Mouse (Mus musculus) liver, postnatal 0 days (tissue): Measurements from ENCODE around the gene 4930451I11Rik. TPM values are rescaled to one million over a fixed set of nuclear protein-coding genes. Genes with fewer than 3 reads are reported as not detected.

ENCODE experiments used
- ATAC-seq: fragments of 200-750 bp; cut with Nextera tagmentation; 2 replicates; pipeline ENCODE4 v1.8.0; 2017; ENCODE audit warnings: mild to moderate bottlenecking, moderate library complexity
- DNase-seq: peaks from one replicate; pipeline ENCODE4 v3.0.0-alpha.2; 2016
- H3K27ac ChIP-seq: fragments of 300-500 bp; sonication (generic); 2 replicates; pipeline ENCODE4 v1.5.1; 2014; ENCODE audit warnings: antibody characterized with exemption, moderate library complexity, mild to moderate bottlenecking, low read depth
- H3K27me3 ChIP-seq: fragments of 300-500 bp; sonication (generic); 2 replicates; pipeline ENCODE4 v1.6.1; 2014; ENCODE audit warnings: low read length, control low read depth, mixed read lengths; ENCODE audit not compliant: insufficient read depth
- H3K36me3 ChIP-seq: fragments of 300-500 bp; sonication (generic); replicated peaks from 2 replicates; pipeline ENCODE4 v1.6.1; 2014; ENCODE audit warnings: mild to moderate bottlenecking, control low read depth, low read length, moderate library complexity, mixed read lengths; ENCODE audit not compliant: insufficient read depth
- H3K4me1 ChIP-seq: fragments of 300-500 bp; sonication (generic); 2 replicates; pipeline ENCODE4 v1.6.1; 2014; ENCODE audit warnings: antibody characterized with exemption, mild to moderate bottlenecking, control low read depth; ENCODE audit not compliant: insufficient read depth
- H3K4me2 ChIP-seq: fragments of 300-500 bp; sonication (generic); 2 replicates; pipeline ENCODE4 v1.6.1; 2014; ENCODE audit warnings: low read depth, mild to moderate bottlenecking, low read length, moderate library complexity, mixed read lengths
- H3K4me3 ChIP-seq: fragments of 300-500 bp; sonication (generic); 2 replicates; pipeline ENCODE4 v1.5.1; 2014; ENCODE audit warnings: low read depth, low read length
- H3K9ac ChIP-seq: fragments of 300-500 bp; sonication (generic); replicated peaks from 2 replicates; pipeline ENCODE4 v1.6.1; 2014; ENCODE audit warnings: mild to moderate bottlenecking, moderate library complexity
- H3K9me3 ChIP-seq: fragments of 300-500 bp; sonication (generic); 2 replicates; pipeline ENCODE4 v1.6.1; 2016; ENCODE audit warnings: mild to moderate bottlenecking, control low read depth, low read length, mixed read lengths
- CTCF ChIP-seq: sonication (generic); IDR thresholded peaks from 2 replicates; pipeline ENCODE4 v1.5.1; 2016; ENCODE audit warnings: antibody characterized with exemption, low read depth
- EP300 ChIP-seq: IDR thresholded peaks from 2 replicates; pipeline ENCODE4 v1.6.1; 2016; ENCODE audit warnings: antibody characterized with exemption, low read depth, mild to moderate bottlenecking
- WGBS: fragments of 180-500 bp; shearing (Covaris S2); extraction: QIAGEN DNeasy Blood & Tissue Kit; methylation state at CpG from one replicate; pipeline ENCODE4 v1.1.7; 2014; ENCODE audit not compliant: insufficient replicate concordance; 5-methylcytosine and 5-hydroxymethylcytosine counted together
- polyA plus RNA-seq: library from polyadenylated mRNA; unstranded; fragments of >200 nt; fragmentation: Nextera tagmentation; extraction: Ambion mirVana; gene quantifications from 2 replicates; pipeline ENCODE4 v1.2.1, GENCODE M21; 2015

The 4930451I11Rik gene
- polyA plus RNA-seq, 1 experiment from 2014 or later, result not detected

DNA sequence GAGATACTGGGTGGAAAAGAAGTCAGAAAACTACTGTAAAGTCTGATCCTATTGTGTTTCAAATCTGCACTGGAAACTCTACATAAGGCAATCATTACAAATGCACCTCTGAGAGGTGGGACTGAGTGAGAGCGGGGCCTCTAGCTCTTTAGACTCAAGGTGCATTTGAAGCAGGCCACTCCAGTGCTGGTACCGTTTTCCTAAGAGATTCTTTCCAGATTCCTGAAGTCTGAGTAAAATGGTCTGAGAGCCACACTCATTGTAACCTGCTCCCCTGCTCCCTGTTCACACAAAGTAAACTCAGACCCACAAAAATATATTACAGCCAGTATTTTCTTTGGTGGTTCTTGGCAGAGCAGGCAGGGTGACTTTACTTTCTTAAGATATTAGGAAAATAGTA lies 36.1 kb upstream of the 4930451I11Rik start:
- no peak overlapping the region for H3K27ac ChIP-seq
- no peak overlapping the region for H3K9ac ChIP-seq
- no peaks in the 10 kb centered on the region for H3K27me3 ChIP-seq
- H3K36me3 ChIP-seq, result peaks cover 74% of the 10 kb centered on the region
- H3K4me1 ChIP-seq, result peaks cover 8% of the 10 kb centered on the region
- WGBS, result 94% methylated on average over 2 of the region's 2 CpGs
- ATAC-seq, result no peak
- H3K9me3 ChIP-seq, result no peaks in the 10 kb centered on the region
- H3K4me2 ChIP-seq, result no peak overlapping the region
- no peak overlapping the region for H3K4me3 ChIP-seq
- DNase-seq, result no peak
- TF ChIP-seq CTCF, result no peak
- no peak for TF ChIP-seq EP300

DNA sequence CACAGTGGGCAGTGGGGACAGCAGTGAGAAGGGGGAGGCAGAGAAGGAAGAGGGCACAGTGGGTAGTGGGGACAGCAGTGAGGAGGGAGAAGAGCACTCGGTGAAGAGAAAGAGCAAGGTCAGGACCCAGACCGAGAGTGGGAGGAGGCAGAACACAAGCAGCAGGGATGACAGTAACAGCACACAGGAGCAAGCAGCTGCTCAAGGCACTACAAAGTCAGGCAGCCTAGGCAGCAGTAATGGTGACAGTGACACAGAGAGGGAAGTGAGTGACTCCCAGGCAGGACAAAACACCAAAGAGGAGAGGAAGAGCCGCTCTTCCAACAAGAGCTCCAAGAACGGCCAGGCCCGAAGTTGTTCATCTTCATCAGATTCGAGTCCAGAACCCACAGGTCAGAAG lies 32.4 kb upstream of the 4930451I11Rik start:
- H3K4me3 ChIP-seq, result peak overlapping the region; percentile 72
- no peak for TF ChIP-seq EP300
- TF ChIP-seq CTCF, result no peak
- no peaks in the 10 kb centered on the region for H3K9me3 ChIP-seq
- peaks cover 52% of the 10 kb centered on the region for H3K36me3 ChIP-seq
- ATAC-seq, result no peak
- no peak for DNase-seq
- H3K27me3 ChIP-seq, result no peaks in the 10 kb centered on the region
- H3K27ac ChIP-seq, result no peak overlapping the region
- peak overlapping the region; percentile 95 for H3K4me2 ChIP-seq
- 52% methylated on average over 6 of the region's 6 CpGs for WGBS
- H3K9ac ChIP-seq, result peak overlapping the region; percentile 78
- H3K4me1 ChIP-seq, result peaks cover 17% of the 10 kb centered on the region

DNA sequence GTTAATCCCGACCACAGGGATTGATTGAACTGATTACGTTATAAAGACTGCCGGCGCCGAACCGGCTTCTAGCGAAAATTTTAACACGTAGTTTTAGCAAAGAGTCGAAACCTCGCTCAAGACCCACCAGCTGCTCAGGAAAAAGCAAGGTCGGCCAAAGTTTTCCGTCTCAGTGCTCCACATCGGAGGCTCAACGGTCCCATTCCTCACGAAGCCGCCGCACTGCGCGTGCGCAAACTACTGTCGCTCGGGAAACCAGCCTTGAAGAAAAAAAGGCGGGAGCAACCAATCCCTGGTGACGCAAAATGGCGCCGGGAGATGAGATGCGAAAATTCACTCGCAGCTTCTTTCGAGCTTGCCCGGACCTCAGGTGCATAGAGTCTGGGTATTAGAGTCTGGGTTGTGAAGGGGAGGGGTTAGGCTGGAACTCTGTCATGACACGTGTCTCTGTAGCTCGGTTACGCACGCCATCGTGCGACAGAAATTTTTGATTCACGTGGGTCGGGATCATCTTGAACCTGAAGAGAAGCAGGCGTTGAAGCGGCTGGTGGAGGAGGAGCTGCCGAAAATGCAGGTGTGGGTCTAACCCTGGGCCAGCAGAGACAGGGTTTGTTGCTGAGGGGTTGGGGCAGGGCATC lies 30.8 kb upstream of the 4930451I11Rik start, which contains the start of gene Ino80e:
Gene Ino80e (minus strand): TSS at position 231 of the 638 bp plus-strand sequence.
- TF ChIP-seq EP300 (no peak; the same call in 1 of the 2 replicates), CTCF (no peak)
- Histone ChIP-seq H3K4me1 (peaks cover 17% of the 10 kb centered on the region), H3K4me3 (peak within 1 kb of the TSS; percentile 72), H3K36me3 (peaks cover 53% of the 10 kb centered on the region), H3K27ac (peak within 1 kb of the TSS; percentile 24), H3K9ac (peak within 1 kb of the TSS; percentile 78), H3K27me3 (no peaks in the 10 kb centered on the region), H3K9me3 (no peaks in the 10 kb centered on the region), H3K4me2 (peak within 1 kb of the TSS; percentile 95)
- peak; percentile 94 for DNase-seq
- ATAC-seq, result peak; percentile 82
- WGBS, result under 1% methylated on average over 41 of the region's 41 CpGs

DNA sequence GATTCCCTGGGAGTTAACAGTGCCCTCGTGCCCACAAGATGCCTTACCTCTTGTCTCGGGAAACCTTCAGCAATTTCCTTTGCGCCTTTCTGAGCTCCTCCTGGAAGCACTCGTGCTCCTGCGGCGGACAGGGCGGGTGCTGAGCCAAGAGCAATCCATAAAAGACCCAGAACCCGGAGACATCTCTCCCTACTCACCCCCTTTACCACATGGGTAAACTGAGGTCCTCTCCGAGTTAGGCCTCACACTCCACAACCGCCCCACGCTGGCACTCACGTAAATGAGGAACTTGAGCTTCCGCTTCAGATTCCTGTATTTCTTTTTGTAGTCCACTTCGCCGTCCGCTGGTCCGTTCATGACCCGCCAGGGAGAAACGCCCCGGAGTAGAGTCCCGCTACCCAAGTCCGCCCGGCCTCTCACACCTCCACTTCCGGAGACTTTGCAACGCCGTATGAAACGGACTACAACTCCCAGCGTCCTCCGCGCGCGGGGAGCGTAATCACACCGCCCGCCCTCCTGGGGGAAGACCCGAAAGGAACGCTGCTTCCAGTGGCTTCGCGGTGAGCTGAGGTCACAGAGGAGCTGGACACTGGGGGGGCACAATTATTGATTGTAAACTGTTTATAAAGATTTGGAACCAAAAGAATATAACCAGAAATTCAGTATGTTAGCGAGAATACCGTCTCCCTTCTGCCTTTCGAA lies 30.1 kb upstream of the 4930451I11Rik start, which contains the start of gene Hirip3:
Gene Hirip3 (plus strand): TSS at position 544 of the 702 bp plus-strand sequence.
- Histone ChIP-seq H3K36me3 (peaks cover 53% of the 10 kb centered on the region), H3K9ac (peak within 1 kb of the TSS; percentile 78), H3K4me1 (peaks cover 17% of the 10 kb centered on the region), H3K4me2 (peak within 1 kb of the TSS; percentile 95), H3K27ac (peak within 1 kb of the TSS; percentile 24), H3K4me3 (peak within 1 kb of the TSS; percentile 72), H3K9me3 (no peaks in the 10 kb centered on the region), H3K27me3 (no peaks in the 10 kb centered on the region)
- DNase-seq, result peak; percentile 97
- WGBS, result 1% methylated on average over 42 of the region's 42 CpGs
- TF ChIP-seq EP300, result no peak
- no peak for TF ChIP-seq CTCF
- ATAC-seq, result peak; percentile 96

DNA sequence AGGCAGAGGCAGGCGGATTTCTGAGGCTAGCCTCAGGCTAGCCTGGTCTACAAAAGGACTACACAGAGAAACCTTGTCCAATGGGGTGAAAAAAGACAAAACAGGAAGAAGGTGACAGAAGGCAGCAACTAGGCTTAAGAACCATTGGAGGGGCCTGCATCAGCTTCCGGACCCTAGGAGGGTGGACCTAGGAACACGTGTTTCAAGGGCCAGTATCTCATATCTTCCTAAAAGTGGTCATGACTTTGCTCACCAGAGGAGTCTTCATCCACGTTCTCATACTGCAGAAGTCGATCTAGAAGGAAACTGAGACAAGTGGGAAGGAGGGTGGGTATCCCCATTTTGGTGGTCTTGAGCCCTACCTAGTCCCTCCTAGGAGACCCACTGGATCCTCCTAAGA lies 29.5 kb upstream of the 4930451I11Rik start:
- H3K9me3 ChIP-seq, result no peaks in the 10 kb centered on the region
- peak overlapping the region; percentile 24; the same call in 1 of the 2 replicates for H3K27ac ChIP-seq
- peaks cover 53% of the 10 kb centered on the region for H3K36me3 ChIP-seq

GRCm38 (mm10) chr7:126856741-126857420 lies 25.4 kb upstream of the 4930451I11Rik start:
- no peak for ATAC-seq
- Histone ChIP-seq H3K27me3 (no peaks in the 10 kb centered on the region), H3K9me3 (no peaks in the 10 kb centered on the region), H3K36me3 (peaks cover 70% of the 10 kb centered on the region), H3K4me2 (no peak overlapping the region), H3K4me1 (peaks cover 7% of the 10 kb centered on the region), H3K27ac (no peak overlapping the region), H3K4me3 (no peak overlapping the region), H3K9ac (no peak overlapping the region)
- WGBS, result 72% methylated on average over 9 of the region's 9 CpGs
- TF ChIP-seq EP300, result no peak
- TF ChIP-seq CTCF, result no peak
- no peak for DNase-seq

More for the DNA sequence above, 29.5 kb upstream of the 4930451I11Rik start:
- ATAC-seq, result no peak
- TF ChIP-seq CTCF, result no peak
- no peak for TF ChIP-seq EP300
- 49% methylated on average over 5 of the region's 5 CpGs for WGBS
- Histone ChIP-seq H3K9ac (peak overlapping the region; percentile 78), H3K4me2 (peak overlapping the region; percentile 95), H3K4me3 (peak overlapping the region; percentile 72), H3K4me1 (peaks cover 17% of the 10 kb centered on the region), H3K27me3 (no peaks in the 10 kb centered on the region)
- DNase-seq, result no peak
